Comparison of ENCODE assay signal across 8 mouse cellular contexts in the genomic region with DNA sequence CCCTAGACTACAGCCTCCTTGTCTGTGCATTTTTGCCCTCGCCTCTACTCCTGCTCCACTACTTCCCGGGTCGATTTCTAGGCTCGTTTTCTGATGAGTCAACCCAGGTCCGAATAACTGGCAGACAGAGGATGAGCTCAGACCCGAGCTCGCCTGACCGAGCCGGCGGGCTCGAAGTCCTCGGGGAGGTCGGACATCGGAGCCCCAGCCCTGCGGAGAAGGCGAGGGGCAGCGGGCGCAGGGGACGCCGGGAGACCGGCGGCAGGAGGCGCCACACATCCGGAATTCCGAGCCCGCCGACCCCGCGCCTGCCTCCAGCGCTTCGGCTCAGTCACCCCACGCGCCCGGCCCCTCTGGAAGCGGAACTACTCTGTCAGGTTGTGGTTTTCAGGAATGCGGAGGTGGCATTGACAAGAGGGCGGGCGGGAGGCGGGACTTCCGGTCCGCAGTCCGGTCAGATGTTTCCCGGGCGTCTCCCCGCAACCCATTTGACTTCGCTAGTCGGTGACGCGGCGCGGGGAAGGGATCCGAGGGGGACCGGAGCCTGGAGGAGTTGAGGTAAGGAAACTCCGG. TPM values are rescaled to one million over a fixed set of nuclear protein-coding genes. Genes with fewer than 3 reads are reported as not detected.
DNase-seq lines count a peak whose midpoint lies in the region; ATAC-seq and TF ChIP-seq lines count a peak whose summit lies in the region.

A gene (plus strand): TSS at position 448 of the 573 bp plus-strand sequence.

- H3K4me3 ChIP-seq in heart, embryonic 13.5 days = peak within 1 kb of the TSS; percentile 93
- H3K4me3 ChIP-seq in liver, embryonic 11.5 days (ENCODE audit: low read depth, low read length) = peak within 1 kb of the TSS; percentile 79
- H3K4me3 ChIP-seq in myocyte = peak within 1 kb of the TSS; percentile 93

- H3K27ac ChIP-seq in heart, embryonic 13.5 days (replicated peaks) = peak within 1 kb of the TSS; percentile 95
- peak within 1 kb of the TSS; percentile 84 for H3K27ac ChIP-seq in liver, embryonic 11.5 days (ENCODE audit: low read depth, low read length)

- peak within 1 kb of the TSS; percentile 36 for H3ac ChIP-seq in myocyte (ENCODE audit: control insufficient read depth, insufficient read length)

- WGBS in heart, embryonic 13.5 days = under 1% methylated on average over 54 of the region's 54 CpGs
- under 1% methylated on average over 54 of the region's 54 CpGs for WGBS in liver, embryonic 11.5 days

- ATAC-seq in CD4-positive, CD25-positive, alpha-beta regulatory T cell, adult 4 months = peak; percentile 82
- peak; percentile 91 for ATAC-seq in heart, embryonic 13.5 days (ENCODE audit: extremely low read depth, insufficient number of reproducible peaks, low FRiP score, low TSS enrichment)
- ATAC-seq in liver, embryonic 11.5 days (replicated peaks; ENCODE audit: low FRiP score) = peak; percentile 91

- H3K79me2 ChIP-seq in myocyte (ENCODE audit: control insufficient read depth, insufficient read depth) = peaks cover 12% of the 10 kb centered on the region

- peaks cover 40% of the 10 kb centered on the region for H3K4me1 ChIP-seq in heart, embryonic 13.5 days
- H3K4me1 ChIP-seq in liver, embryonic 11.5 days (replicated peaks; ENCODE audit: control insufficient read depth, insufficient read depth, low read length) = peaks cover 15% of the 10 kb centered on the region

- H3K4me2 ChIP-seq in heart, embryonic 13.5 days = peak within 1 kb of the TSS; percentile 93
- peak within 1 kb of the TSS; percentile 86 for H3K4me2 ChIP-seq in liver, embryonic 11.5 days
- H3K4me2 ChIP-seq in myocyte (ENCODE audit: low read depth) = peak within 1 kb of the TSS; percentile 80

- DNase-seq in c-Kit-negative CD71-positive TER-119-positive erythroid progenitor cells, embryonic 14.5 days (ENCODE audit: low read depth, low spot score) = peak; percentile 85
- peak; percentile 86 for DNase-seq in fibroblast of lung, adult 2 months (ENCODE audit: low read depth)
- DNase-seq in kidney, postnatal 10 days = peak; percentile 96
- DNase-seq in liver, embryonic 11.5 days (ENCODE audit: low spot score) = peak; percentile 91
- peak; percentile 86 to 93 for DNase-seq in spleen, postnatal 4 days (ENCODE audit: low spot score in 2 of 2)

- TF ChIP-seq POLR2A in myocyte (IDR thresholded peaks at IDR 0.05; ENCODE audit: insufficient read length, low read depth) = peak; percentile 62

- peak within 1 kb of the TSS; percentile 96 for H3K9ac ChIP-seq in heart, embryonic 13.5 days
- peak within 1 kb of the TSS; percentile 89 for H3K9ac ChIP-seq in liver, embryonic 11.5 days (ENCODE audit: low read depth, low read length)

- no peaks in the 10 kb centered on the region for H3K27me3 ChIP-seq in heart, embryonic 13.5 days (replicated peaks)
- no peaks in the 10 kb centered on the region for H3K27me3 ChIP-seq in liver, embryonic 11.5 days (replicated peaks; ENCODE audit: control insufficient read depth, insufficient read depth, low read length)
- no peaks in the 10 kb centered on the region for H3K27me3 ChIP-seq in myocyte (ENCODE audit: control insufficient read depth, insufficient read depth, insufficient read length)

- H3K36me3 ChIP-seq in heart, embryonic 13.5 days = no peaks in the 10 kb centered on the region
- no peaks in the 10 kb centered on the region for H3K36me3 ChIP-seq in liver, embryonic 11.5 days (ENCODE audit: control insufficient read depth, insufficient read depth, low read length)
- H3K36me3 ChIP-seq in myocyte (ENCODE audit: control insufficient read depth, insufficient read depth) = no peaks in the 10 kb centered on the region

- H3K9me3 ChIP-seq in heart, embryonic 13.5 days = no peaks in the 10 kb centered on the region
- H3K9me3 ChIP-seq in liver, embryonic 11.5 days (ENCODE audit: control insufficient read depth, low read length) = no peaks in the 10 kb centered on the region

TF ChIP-seq in myocyte, 11 proteins besides CTCF, POLR2A, EP300 and RAD21:
- TF ChIP-seq E2F4 (IDR thresholded peaks at IDR 0.05; ENCODE audit: insufficient read depth) (no peak), MAX (IDR thresholded peaks at IDR 0.05; ENCODE audit: low read depth) (no peak), CEBPB (IDR thresholded peaks at IDR 0.05; ENCODE audit: insufficient read depth, poor library complexity, severe bottlenecking) (no peak), TCF3 (IDR thresholded peaks at IDR 0.05; ENCODE audit: insufficient read length, low read depth) (no peak), TCF12 (IDR thresholded peaks at IDR 0.05; ENCODE audit: insufficient read depth, poor library complexity, severe bottlenecking) (no peak), MYOG (IDR thresholded peaks at IDR 0.05; ENCODE audit: control insufficient read depth in 1 of 3, insufficient read depth in 1 of 3, insufficient read length in 2 of 3, low read depth in 2 of 3) (no peak), REST (IDR thresholded peaks at IDR 0.05; ENCODE audit: insufficient read depth, insufficient read length) (no peak), POLR2AphosphoS2 (IDR thresholded peaks at IDR 0.05; ENCODE audit: insufficient read length, low read depth) (peak; percentile 42), SRF (IDR thresholded peaks at IDR 0.05; ENCODE audit: control insufficient read depth, insufficient read length, low read depth) (peak; percentile 9), USF1 (IDR thresholded peaks at IDR 0.05; ENCODE audit: low read depth) (no peak), MYOD1 (IDR thresholded peaks at IDR 0.05; ENCODE audit: control insufficient read depth in 1 of 3, insufficient read length in 2 of 3, low read depth in 2 of 3) (peak in 1 of 3 experiments; percentile 1)

RNA-seq across cellular contexts. Expression of the gene that starts here (rescaled TPM):
- polyA plus RNA-seq in CD4-positive, CD25-positive, alpha-beta regulatory T cell, adult 4 months (2017; shearing (Covaris generic)) = 10 to 100 TPM; 10.7 to 17.3 TPM
- 35.4 and 41.5 TPM in 2 replicates for polyA plus RNA-seq in heart, embryonic 13.5 days (2015; fragmentation: Nextera tagmentation; extraction: Ambion mirVana)
- polyA plus RNA-seq in liver, embryonic 11.5 days (2014; fragmentation: Nextera tagmentation; extraction: Ambion mirVana) = 37.0 and 42.8 TPM in 2 replicates
- 23.8 TPM for polyA plus RNA-seq in myocyte (2012; fragmentation: generic; extraction: Trizol)

Comparison
In these comparisons a context has a peak if more than half of its experiments do, and no peak if none do; other contexts are left out.
1. Peak in every context shown above with its lines: DNase-seq, ATAC-seq, H3K4me3 ChIP-seq and H3K27ac ChIP-seq.